Mouse (Mus musculus) myocyte (in vitro differentiated cells): ENCODE results near the gene Fam163a. TPM values are rescaled to one million over a fixed set of nuclear protein-coding genes. Genes with fewer than 3 reads are reported as not detected.

Experiments
- H3K27me3 ChIP-seq: one replicate; pipeline ENCODE4 v1.6.1; 2011; ENCODE audit not compliant: control insufficient read depth, insufficient read depth, insufficient read length
- H3K36me3 ChIP-seq: one replicate; pipeline ENCODE4 v1.6.1; 2011; ENCODE audit not compliant: control insufficient read depth, insufficient read depth
- H3K4me2 ChIP-seq: one replicate; pipeline ENCODE4 v1.6.1; 2011; ENCODE audit warnings: low read depth, control low read depth
- H3K4me3 ChIP-seq: one replicate; pipeline ENCODE4 v1.5.1; 2011; ENCODE audit warnings: mild to moderate bottlenecking, control low read depth, moderate library complexity
- H3K79me2 ChIP-seq: one replicate; pipeline ENCODE4 v1.6.1; 2011; ENCODE audit not compliant: control insufficient read depth, insufficient read depth
- H3ac ChIP-seq: one replicate; pipeline ENCODE4 v1.6.1; 2011; ENCODE audit not compliant: control insufficient read depth, insufficient read length
- CEBPB ChIP-seq: IDR thresholded peaks from 2 replicates; pipeline ENCODE4 v1.6.1; 2011; ENCODE audit warnings: mild to moderate bottlenecking, moderate library complexity; ENCODE audit not compliant: poor library complexity, insufficient read depth, severe bottlenecking
- E2F4 ChIP-seq: IDR thresholded peaks from one replicate; pipeline ENCODE4 v1.6.1; 2011; ENCODE audit warnings: mild to moderate bottlenecking, control low read depth, moderate library complexity; ENCODE audit not compliant: insufficient read depth
- MAX ChIP-seq: IDR thresholded peaks from one replicate; pipeline ENCODE4 v1.6.1; 2011; ENCODE audit warnings: low read depth, mild to moderate bottlenecking, control low read depth
- MYOD1 ChIP-seq, 3 experiments: IDR thresholded peaks; one replicate each; pipeline ENCODE4 v1.6.1; 2011; ENCODE audit warnings: control low read depth in 2 of 3, low read depth in 2 of 3, mild to moderate bottlenecking in 2 of 3, moderate library complexity in 1 of 3; ENCODE audit not compliant: insufficient read length in 2 of 3, control insufficient read depth in 1 of 3
- MYOG ChIP-seq, 3 experiments: IDR thresholded peaks; one replicate each; pipeline ENCODE4 v1.6.1; 2011; ENCODE audit warnings: control low read depth in 2 of 3, low read depth in 2 of 3, mild to moderate bottlenecking in 2 of 3; ENCODE audit not compliant: insufficient read length in 2 of 3, control insufficient read depth in 1 of 3, insufficient read depth in 1 of 3
- POLR2A ChIP-seq: IDR thresholded peaks from one replicate; pipeline ENCODE4 v1.6.1; 2011; ENCODE audit warnings: low read depth, mild to moderate bottlenecking, control low read depth, moderate library complexity; ENCODE audit not compliant: insufficient read length
- POLR2AphosphoS2 ChIP-seq: IDR thresholded peaks from one replicate; pipeline ENCODE4 v1.6.1; 2011; ENCODE audit warnings: low read depth, control low read depth; ENCODE audit not compliant: insufficient read length
- REST ChIP-seq: IDR thresholded peaks from one replicate; pipeline ENCODE4 v1.6.1; 2011; ENCODE audit warnings: mild to moderate bottlenecking, control low read depth, moderate library complexity; ENCODE audit not compliant: insufficient read depth, insufficient read length
- SRF ChIP-seq: IDR thresholded peaks from one replicate; pipeline ENCODE4 v1.6.1; 2011; ENCODE audit warnings: low read depth; ENCODE audit not compliant: control insufficient read depth, insufficient read length
- TCF12 ChIP-seq: IDR thresholded peaks from one replicate; pipeline ENCODE4 v1.6.1; 2011; ENCODE audit warnings: mild to moderate bottlenecking, control low read depth; ENCODE audit not compliant: poor library complexity, insufficient read depth, severe bottlenecking
- TCF3 ChIP-seq: IDR thresholded peaks from one replicate; pipeline ENCODE4 v1.6.1; 2011; ENCODE audit warnings: low read depth, control low read depth; ENCODE audit not compliant: insufficient read length
- USF1 ChIP-seq: IDR thresholded peaks from one replicate; pipeline ENCODE4 v1.6.1; 2011; ENCODE audit warnings: low read depth, mild to moderate bottlenecking, control low read depth, moderate library complexity
- polyA plus RNA-seq: library from polyadenylated mRNA; unstranded; fragments of >200 nt; fragmentation: generic; extraction: Trizol; gene quantifications from one replicate; pipeline ENCODE4 v1.2.1, GENCODE M21; 2012; ENCODE audit warnings: missing spikeins

Fam163a gene
- polyA plus RNA-seq, 1 experiment = not detected

DNA sequence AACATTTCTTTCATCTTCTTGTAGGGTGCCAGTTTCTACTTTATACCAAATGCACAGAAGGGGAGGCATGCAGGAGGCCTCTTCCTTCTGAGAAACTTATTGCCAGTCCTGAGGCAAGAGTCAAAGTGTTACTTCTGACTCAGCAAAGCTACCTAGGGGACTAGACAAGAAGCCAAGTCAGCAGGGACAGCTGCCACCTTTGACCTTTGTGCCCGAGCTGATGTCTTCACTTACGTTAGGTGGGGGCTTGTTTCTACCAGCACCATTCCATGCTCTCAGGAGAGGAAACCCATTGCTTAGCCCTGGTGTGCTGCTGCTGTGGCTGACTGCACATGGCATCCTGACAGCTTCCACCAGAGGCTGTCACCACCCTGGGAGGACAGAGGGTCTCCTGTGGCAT lies 16.5 kb upstream of the Fam163a start:
- Histone ChIP-seq H3K27me3 (no peaks in the 10 kb centered on the region), H3K79me2 (no peaks in the 10 kb centered on the region), H3K36me3 (no peaks in the 10 kb centered on the region), H3K4me2 (no peak overlapping the region), H3ac (no peak overlapping the region), H3K4me3 (no peak overlapping the region)
- peak in 1 of 3 experiments; percentile 36 for TF ChIP-seq MYOG (IDR thresholded peaks at IDR 0.05; ENCODE audit: control insufficient read depth in 1 of 3, insufficient read depth in 1 of 3, insufficient read length in 2 of 3, low read depth in 2 of 3)
- no peak for TF ChIP-seq REST

DNA sequence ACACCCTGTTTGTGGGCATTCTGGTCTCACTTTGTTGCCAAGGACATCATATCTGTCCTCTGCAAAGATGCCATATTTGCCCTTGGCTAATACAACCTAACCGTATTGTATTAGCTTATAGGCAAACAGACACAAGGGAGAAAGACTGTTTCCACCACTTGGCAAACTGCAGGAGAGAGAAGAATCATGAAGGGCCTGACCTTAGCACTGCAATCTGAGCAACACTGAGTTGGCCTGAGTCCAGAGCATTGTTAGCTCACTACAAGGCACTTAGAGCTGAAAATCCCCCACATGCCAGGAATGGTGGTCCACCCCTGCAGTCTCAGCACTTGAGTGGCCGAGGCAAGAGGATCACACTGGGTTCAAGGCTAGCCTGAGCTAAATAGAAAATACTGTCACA lies 13.7 kb upstream of the Fam163a start:
- Histone ChIP-seq H3ac (no peak overlapping the region), H3K36me3 (no peaks in the 10 kb centered on the region), H3K4me2 (no peak overlapping the region), H3K4me3 (no peak overlapping the region), H3K27me3 (no peaks in the 10 kb centered on the region), H3K79me2 (no peaks in the 10 kb centered on the region)
- no peak for TF ChIP-seq POLR2A

DNA sequence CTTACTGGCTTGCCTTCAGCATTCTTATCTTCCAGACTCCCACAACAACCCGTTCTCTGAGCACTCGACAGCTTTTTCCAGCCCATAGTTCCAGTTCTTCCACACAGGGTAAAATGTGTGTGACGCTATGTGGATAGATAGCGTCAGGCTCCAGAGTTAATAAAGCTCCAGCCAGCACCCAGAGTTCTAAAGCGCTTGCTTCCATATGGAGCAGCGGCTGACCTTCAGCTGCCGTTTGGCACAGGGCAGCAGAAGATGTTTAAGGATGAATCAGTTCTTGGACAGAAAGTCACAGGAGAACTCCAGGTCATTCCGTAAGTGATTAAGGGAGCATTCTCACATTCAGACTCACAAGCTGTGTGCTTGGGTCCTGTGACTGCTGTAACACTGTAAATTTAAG lies 13.1 kb upstream of the Fam163a start:
- H3K27me3 ChIP-seq = no peaks in the 10 kb centered on the region
- TF ChIP-seq TCF3 (no peak), POLR2A (no peak), MAX (no peak), CEBPB (no peak), MYOD1 (IDR thresholded peaks at IDR 0.05; ENCODE audit: control insufficient read depth in 1 of 3, insufficient read length in 2 of 3, low read depth in 2 of 3) (no peak), TCF12 (no peak), MYOG (IDR thresholded peaks at IDR 0.05; ENCODE audit: control insufficient read depth in 1 of 3, insufficient read depth in 1 of 3, insufficient read length in 2 of 3, low read depth in 2 of 3) (no peak), E2F4 (no peak), SRF (no peak), POLR2AphosphoS2 (no peak), REST (no peak), USF1 (no peak)
- H3K36me3 ChIP-seq = no peaks in the 10 kb centered on the region
- no peak overlapping the region for H3K4me3 ChIP-seq
- H3K4me2 ChIP-seq = peak overlapping the region; percentile 57
- no peak overlapping the region for H3ac ChIP-seq
- H3K79me2 ChIP-seq = no peaks in the 10 kb centered on the region

DNA sequence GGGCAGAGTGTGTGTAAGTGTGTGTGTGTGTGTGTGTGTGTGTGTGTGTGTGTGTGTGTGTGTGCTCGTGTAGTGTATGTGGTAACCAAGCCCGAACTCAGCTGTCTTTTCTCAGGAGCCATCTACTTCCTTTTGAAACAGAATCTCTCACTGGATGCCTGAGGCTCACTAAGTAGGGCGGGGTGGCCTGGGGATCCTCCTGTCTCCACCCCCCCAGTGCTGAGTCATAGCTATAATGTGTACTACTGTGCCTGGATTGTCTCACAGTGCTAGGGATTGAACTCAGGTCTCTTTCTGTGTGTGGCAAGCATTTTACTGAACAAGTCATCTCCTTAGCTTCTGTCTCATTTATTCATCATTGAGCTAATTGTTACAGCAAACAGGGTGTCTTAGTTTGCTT lies 12.6 kb upstream of the Fam163a start:
- no peak overlapping the region for H3ac ChIP-seq
- H3K79me2 ChIP-seq = no peaks in the 10 kb centered on the region
- peak overlapping the region; percentile 57 for H3K4me2 ChIP-seq
- H3K36me3 ChIP-seq = no peaks in the 10 kb centered on the region
- no peaks in the 10 kb centered on the region for H3K27me3 ChIP-seq
- no peak overlapping the region for H3K4me3 ChIP-seq
- TF ChIP-seq MYOD1 (IDR thresholded peaks at IDR 0.05; ENCODE audit: control insufficient read depth in 1 of 3, insufficient read length in 2 of 3, low read depth in 2 of 3) (peak in 2 of 3 experiments; percentile 24 to 50), SRF (no peak), MYOG (IDR thresholded peaks at IDR 0.05; ENCODE audit: control insufficient read depth in 1 of 3, insufficient read depth in 1 of 3, insufficient read length in 2 of 3, low read depth in 2 of 3) (peak in 1 of 3 experiments; percentile 50), TCF12 (no peak), USF1 (no peak), POLR2A (peak; percentile 11)

DNA sequence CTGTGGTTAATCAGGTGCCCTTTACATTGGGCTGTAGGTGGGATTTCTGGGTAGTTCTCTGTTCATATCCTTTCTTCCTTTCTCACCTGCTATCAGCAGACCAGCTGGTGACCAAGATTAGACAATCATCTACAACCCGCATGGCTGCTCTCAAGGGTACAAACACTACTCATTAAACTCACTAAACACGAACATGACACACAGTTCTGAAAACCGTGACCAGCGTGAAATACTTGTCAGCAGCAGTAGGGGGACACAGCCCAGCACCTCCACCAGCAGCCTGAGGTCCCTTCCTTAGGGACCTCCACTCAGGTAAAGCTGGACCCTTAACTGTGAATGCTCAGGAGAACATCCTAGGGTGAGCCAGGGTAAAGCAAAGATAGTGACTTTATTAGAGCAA lies 11.4 kb upstream of the Fam163a start:
- no peak overlapping the region for H3K4me3 ChIP-seq
- no peak for TF ChIP-seq USF1
- TF ChIP-seq POLR2AphosphoS2 = no peak
- TF ChIP-seq MYOG (IDR thresholded peaks at IDR 0.05; ENCODE audit: control insufficient read depth in 1 of 3, insufficient read depth in 1 of 3, insufficient read length in 2 of 3, low read depth in 2 of 3) = no peak
- no peak for TF ChIP-seq TCF12
- no peak for TF ChIP-seq TCF3
- TF ChIP-seq MAX = no peak
- no peak for TF ChIP-seq E2F4
- no peak for TF ChIP-seq SRF
- TF ChIP-seq REST = no peak
- no peak for TF ChIP-seq CEBPB
- no peak for TF ChIP-seq MYOD1 (IDR thresholded peaks at IDR 0.05; ENCODE audit: control insufficient read depth in 1 of 3, insufficient read length in 2 of 3, low read depth in 2 of 3)
- no peak for TF ChIP-seq POLR2A

More for the DNA sequence above, 11.4 kb upstream of the Fam163a start:
- Histone ChIP-seq H3K36me3 (no peaks in the 10 kb centered on the region), H3K27me3 (no peaks in the 10 kb centered on the region), H3K79me2 (no peaks in the 10 kb centered on the region), H3K4me2 (no peak overlapping the region), H3ac (no peak overlapping the region)
